Mouse (Mus musculus): ENCODE measurements at regions not wholly inside any gene's neighbourhood (a gene's known extent, or its start where the extent isn't known, plus 50 kb on each side); places are given as distances from the start of the nearest gene placed in this dataset.

- WGBS, result 56% methylated on average over 7 of the region's 7 CpGs
- peaks cover 6% of the 10 kb centered on the region for H3K4me1 ChIP-seq (ENCODE audit: control insufficient read depth, insufficient read depth, low read length)
- H3K4me3 ChIP-seq (ENCODE audit: insufficient read depth, low read depth, low read length), result no peak overlapping the region
- TF ChIP-seq POLR2A (IDR thresholded peaks at IDR 0.05; ENCODE audit: insufficient read depth, low read depth, low read length) (no peak), CTCF (IDR thresholded peaks at IDR 0.05; ENCODE audit: insufficient read depth, low read depth, low read length) (no peak)
- no peak overlapping the region for H3K27ac ChIP-seq (ENCODE audit: insufficient read depth, low read depth, low read length)
These were observed 51.0 kb upstream of the Sfswap start for GRCm38 (mm10) chr5:129449931-129450573.

All from olfactory bulb, adult 2 months (tissue).